In genomic region chr13:19178351-19178750, GRCm38 (mm10) we compare ENCODE assay signal across 10 mouse cellular contexts.
A peak's percentile ranks its signal among the peaks of the same experiment; 100 is the strongest.
DNase-seq lines count a peak whose midpoint lies in the region; ATAC-seq and TF ChIP-seq lines count a peak whose summit lies in the region.
"Had no signal": no experiment of that assay in that cellular context is flagged by ENCODE, and none has a peak within 500 bp of the region (broad histone marks: within the 10 kb centered on the region; RNA-seq: fewer than 3 reads in every experiment).

No protein-coding gene starts in this region.

- ATAC-seq in common myeloid progenitor, adult 5-6 weeks (replicated peaks; ENCODE audit: low read depth, poor library complexity, severe bottlenecking), result peak; percentile 64
- peak; percentile 98 for ATAC-seq in liver, embryonic 14.5 days (ENCODE audit: insufficient read depth)
- no peak for ATAC-seq in midbrain, embryonic 13.5 days

- peak; percentile 35 for DNase-seq in spleen, adult 12 weeks (ENCODE audit: low spot score)
- no peak for DNase-seq in spleen, adult 18-20 months
- DNase-seq in liver, embryonic 14.5 days (ENCODE audit: low read depth in 3 of 3, low spot score in 3 of 3), result peak; percentile 71 to 78 (median 77)
- no peak for DNase-seq in thymus, postnatal 4 days
- no peak for DNase-seq in cerebellum, postnatal 4 days (ENCODE audit: low spot score in 2 of 2)

- no peak for TF ChIP-seq CTCF in liver, embryonic 14.5 days (IDR thresholded peaks at IDR 0.05; ENCODE audit: low read depth)

- peaks cover 7 to 21% of the 10 kb centered on the region in 2 experiments for H3K4me1 ChIP-seq in liver, embryonic 14.5 days (replicated peaks; ENCODE audit: control insufficient read depth in 2 of 2, insufficient read depth in 2 of 2, low read length in 1 of 2)
- no peaks in the 10 kb centered on the region for H3K4me1 ChIP-seq in midbrain, embryonic 13.5 days (replicated peaks)
- H3K4me1 ChIP-seq: embryonic facial prominence, embryonic 12.5 days; hindbrain, embryonic 10.5 days; neural tube, embryonic 13.5 days had no signal

- no peaks in the 10 kb centered on the region for H3K36me3 ChIP-seq in liver, embryonic 14.5 days (replicated peaks; ENCODE audit: control insufficient read depth, insufficient read depth, low read depth)
- H3K36me3 ChIP-seq in midbrain, embryonic 13.5 days, result no peaks in the 10 kb centered on the region
- H3K36me3 ChIP-seq: embryonic facial prominence, embryonic 12.5 days; hindbrain, embryonic 10.5 days; neural tube, embryonic 13.5 days had no signal

- no peaks in the 10 kb centered on the region for H3K27me3 ChIP-seq in liver, embryonic 14.5 days (ENCODE audit: control insufficient read depth, insufficient read depth, low read length)
- H3K27me3 ChIP-seq in midbrain, embryonic 13.5 days, result no peaks in the 10 kb centered on the region
- H3K27me3 ChIP-seq: embryonic facial prominence, embryonic 12.5 days; neural tube, embryonic 13.5 days had no signal

- WGBS in liver, embryonic 14.5 days (ENCODE audit: insufficient replicate concordance), result 12% methylated on average over 5 of the region's 5 CpGs
- WGBS in midbrain, embryonic 13.5 days, result 87% methylated on average over 5 of the region's 5 CpGs

- H3K27ac ChIP-seq in liver, embryonic 14.5 days, result peak overlapping the region; percentile 95
- no peak overlapping the region for H3K27ac ChIP-seq in midbrain, embryonic 13.5 days
- H3K27ac ChIP-seq: embryonic facial prominence, embryonic 12.5 days; hindbrain, embryonic 10.5 days; neural tube, embryonic 13.5 days had no signal

- peak overlapping the region; percentile 76 for H3K4me2 ChIP-seq in liver, embryonic 14.5 days (ENCODE audit: low read depth)
- no peak overlapping the region for H3K4me2 ChIP-seq in midbrain, embryonic 13.5 days (replicated peaks)
- H3K4me2 ChIP-seq: embryonic facial prominence, embryonic 12.5 days; neural tube, embryonic 13.5 days had no signal

- peak overlapping the region; percentile 63 for H3K9ac ChIP-seq in liver, embryonic 14.5 days (replicated peaks)
- H3K9ac ChIP-seq in midbrain, embryonic 13.5 days (replicated peaks), result no peak overlapping the region
- H3K9ac ChIP-seq: embryonic facial prominence, embryonic 12.5 days; neural tube, embryonic 13.5 days had no signal

- no peaks in the 10 kb centered on the region for H3K9me3 ChIP-seq in liver, embryonic 14.5 days (ENCODE audit: control insufficient read depth, low read length)
- no peaks in the 10 kb centered on the region for H3K9me3 ChIP-seq in midbrain, embryonic 13.5 days
- H3K9me3 ChIP-seq: embryonic facial prominence, embryonic 12.5 days; hindbrain, embryonic 10.5 days; neural tube, embryonic 13.5 days had no signal

- peak overlapping the region; percentile 28 to 37 for H3K4me3 ChIP-seq in liver, embryonic 14.5 days (ENCODE audit: insufficient read depth in 1 of 2, low read depth in 2 of 2, low read length in 2 of 2)
- H3K4me3 ChIP-seq in midbrain, embryonic 13.5 days (replicated peaks), result no peak overlapping the region
- H3K4me3 ChIP-seq: embryonic facial prominence, embryonic 12.5 days; hindbrain, embryonic 10.5 days; neural tube, embryonic 13.5 days had no signal

- TF ChIP-seq EP300 in liver, embryonic 14.5 days (IDR thresholded peaks at IDR 0.05; ENCODE audit: low read depth), result peak; percentile 83

Comparison
In these comparisons a context has a peak if more than half of its experiments do, and no peak if none do; other contexts are left out.
1. DNase-seq: peak in spleen, adult 12 weeks (single experiment) and liver, embryonic 14.5 days (3 of 3); none in spleen, adult 18-20 months (0 of 2), thymus, postnatal 4 days (single experiment) and cerebellum, postnatal 4 days (0 of 2).